In the genomic region with DNA sequence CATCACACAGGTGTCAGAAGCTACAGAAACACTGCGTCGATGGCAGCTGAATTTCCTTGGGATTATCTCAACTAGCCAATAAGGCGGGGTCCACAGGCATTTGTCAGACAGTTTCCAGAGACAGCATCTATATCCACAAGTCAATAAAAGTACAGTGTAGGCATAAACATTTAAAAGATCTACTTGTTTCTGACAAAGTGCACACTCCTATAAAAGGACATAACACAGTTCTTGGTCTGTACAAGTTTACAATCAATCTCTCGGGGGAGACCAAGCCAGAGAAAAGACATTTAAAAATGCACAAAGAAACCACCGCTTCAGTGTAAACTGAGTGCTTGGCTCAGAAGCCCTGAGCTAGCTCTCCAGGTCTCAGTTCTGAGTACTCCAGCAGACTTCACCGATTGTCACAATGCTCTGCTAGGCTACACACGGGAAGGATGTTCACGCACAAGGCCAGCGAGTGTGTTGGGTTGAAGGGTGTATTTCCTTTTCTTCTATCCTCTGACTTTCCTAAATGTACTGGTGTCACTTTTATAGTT, we compare ENCODE assay signal across 20 mouse cellular contexts. TPM values are rescaled to one million over a fixed set of nuclear protein-coding genes. Genes with fewer than 3 reads are reported as not detected.
"Had no signal": no experiment of that assay in that cellular context is flagged by ENCODE, and none has a peak within 500 bp of the region (broad histone marks: within the 10 kb centered on the region; RNA-seq: fewer than 3 reads in every experiment).

No protein-coding gene starts in this region.

- H3K4me2 ChIP-seq: liver, embryonic 12.5 days; liver, embryonic 15.5 days; midbrain, embryonic 13.5 days; neural tube, embryonic 13.5 days had no signal

- ATAC-seq: liver, embryonic 12.5 days; midbrain, embryonic 13.5 days; midbrain, embryonic 16.5 days had no signal

- H3K36me3 ChIP-seq: liver, embryonic 12.5 days; liver, embryonic 15.5 days had no signal

- DNase-seq: kidney, adult 11 months; kidney, adult 9 months; kidney, postnatal 14 days; layer of hippocampus, adult 9-11 months; liver; lung, adult 18-20 months; retina, postnatal 1 day; thymus, adult 2 months; thymus, postnatal 14 days; thymus, postnatal 4 days had no signal

- H3K9me3 ChIP-seq: liver, embryonic 12.5 days; liver, embryonic 15.5 days; megakaryocyte, embryonic 14.5 days; midbrain, embryonic 10.5 days; midbrain, embryonic 13.5 days; neural tube, embryonic 13.5 days had no signal

- H3K27me3 ChIP-seq: liver, embryonic 12.5 days; liver, embryonic 15.5 days; megakaryocyte, embryonic 14.5 days; midbrain, embryonic 13.5 days; neural tube, embryonic 13.5 days had no signal

- H3K27ac ChIP-seq: layer of hippocampus, adult 2 months; liver, embryonic 12.5 days; liver, embryonic 15.5 days; midbrain, embryonic 10.5 days; midbrain, embryonic 13.5 days; neural tube, embryonic 13.5 days had no signal

- H3K4me1 ChIP-seq: liver, embryonic 12.5 days; liver, embryonic 15.5 days; megakaryocyte, embryonic 14.5 days had no signal

- H3K9ac ChIP-seq: liver, embryonic 12.5 days; liver, embryonic 15.5 days; midbrain, embryonic 13.5 days; neural tube, embryonic 13.5 days had no signal

- H3K4me3 ChIP-seq: layer of hippocampus, adult 2 months; liver, embryonic 12.5 days; liver, embryonic 15.5 days; megakaryocyte, embryonic 14.5 days; midbrain, embryonic 10.5 days; midbrain, embryonic 13.5 days; myocyte; neural tube, embryonic 13.5 days had no signal

RNA-seq across cellular contexts. Expression of a gene that starts 59.4 kb away (rescaled TPM):
- total RNA-seq: monocyte, adult 5-6 weeks had no signal
